Comparison of ENCODE assay signal across 8 mouse cellular contexts in the genomic region with DNA sequence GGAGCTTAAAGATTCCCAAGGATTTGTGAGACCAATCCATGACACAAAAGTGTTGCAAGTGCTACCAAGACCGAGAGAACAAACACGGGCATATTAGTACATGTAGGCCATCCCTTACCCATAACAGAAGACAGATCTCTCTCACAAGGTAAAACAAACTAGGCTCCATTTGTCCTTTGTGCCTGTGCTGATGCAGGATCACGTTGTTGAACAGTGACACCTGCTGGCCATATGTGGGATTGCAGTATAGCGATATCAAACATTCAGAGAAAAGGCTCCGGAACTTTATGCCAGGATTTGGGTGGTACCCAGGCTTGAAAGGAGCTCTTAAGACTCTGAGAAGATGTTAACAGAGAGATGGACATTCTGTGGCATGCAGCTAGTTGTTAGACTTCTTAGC. TPM values are rescaled to one million over a fixed set of nuclear protein-coding genes. Genes with fewer than 3 reads are reported as not detected.
DNase-seq lines count a peak whose midpoint lies in the region; ATAC-seq and TF ChIP-seq lines count a peak whose summit lies in the region.

No protein-coding gene starts in this region.

- 2% methylated on average over 5 of the region's 5 CpGs for WGBS in kidney, embryonic 16.5 days
- under 1% methylated on average over 5 of the region's 5 CpGs for WGBS in liver, adult 2 months

- no peaks in the 10 kb centered on the region for H3K79me2 ChIP-seq in liver, adult 2 months (ENCODE audit: control insufficient read depth, insufficient read depth, low read length)

- no peak for ATAC-seq in kidney, embryonic 16.5 days (ENCODE audit: low FRiP score, low TSS enrichment)

- H3K27me3 ChIP-seq in kidney, embryonic 16.5 days (ENCODE audit: insufficient read depth, low read length), result peaks cover 10% of the 10 kb centered on the region; the same call in 1 of the 2 replicates
- no peaks in the 10 kb centered on the region for H3K27me3 ChIP-seq in liver, adult 2 months (ENCODE audit: control insufficient read depth, insufficient read depth, low read length)

- H3K9ac ChIP-seq in kidney, embryonic 16.5 days (replicated peaks; ENCODE audit: low read length), result no peak overlapping the region
- no peak overlapping the region for H3K9ac ChIP-seq in liver, adult 2 months (ENCODE audit: low read depth, low read length)

- peak; percentile 68 for TF ChIP-seq CTCF in liver, adult 2 months (IDR thresholded peaks at IDR 0.05; ENCODE audit: low read depth, low read length)

- DNase-seq in kidney, adult 11 months, result peak; percentile 66
- DNase-seq in adrenal gland, adult 18-20 months (ENCODE audit: low spot score in 2 of 2), result peak; percentile 80 to 82
- DNase-seq in embryo, embryonic 10.5 days (ENCODE audit: low spot score), result peak; percentile 92
- DNase-seq in kidney, adult 9 months, result peak; percentile 87
- peak; percentile 53 for DNase-seq in liver, adult 2 months (ENCODE audit: extremely low read depth, low read depth, low spot score)
- DNase-seq in right cerebral cortex, adult 2 months (ENCODE audit: low spot score in 2 of 2), result peak; percentile 90 to 92
- DNase-seq in urinary bladder, postnatal 36 days (ENCODE audit: low spot score in 2 of 2), result peak; percentile 68 to 77

- H3K27ac ChIP-seq in kidney, embryonic 16.5 days (ENCODE audit: low read length), result no peak overlapping the region
- no peak overlapping the region for H3K27ac ChIP-seq in liver, adult 2 months (replicated peaks; ENCODE audit: insufficient read depth, low read depth, low read length)

- no peaks in the 10 kb centered on the region for H3K36me3 ChIP-seq in kidney, embryonic 16.5 days (ENCODE audit: insufficient read depth, low read length)
- H3K36me3 ChIP-seq in liver, adult 2 months (ENCODE audit: control insufficient read depth, insufficient read depth, low read length), result no peaks in the 10 kb centered on the region

- H3K4me3 ChIP-seq in kidney, embryonic 16.5 days (ENCODE audit: low read length), result no peak overlapping the region
- no peak overlapping the region for H3K4me3 ChIP-seq in liver, adult 2 months (ENCODE audit: insufficient read depth, low read depth, low read length)

- H3K4me2 ChIP-seq in kidney, embryonic 16.5 days (replicated peaks; ENCODE audit: low read depth, low read length), result no peak overlapping the region

- H3K4me1 ChIP-seq in kidney, embryonic 16.5 days (ENCODE audit: insufficient read depth, low read length), result peaks cover 15% of the 10 kb centered on the region
- H3K4me1 ChIP-seq in liver, adult 2 months (ENCODE audit: control insufficient read depth, insufficient read depth, low read length), result peaks cover 1% of the 10 kb centered on the region

- TF ChIP-seq POLR2A in liver, adult 2 months (IDR thresholded peaks at IDR 0.05; ENCODE audit: extremely low read depth, insufficient read depth, low read length), result no peak

- 0 out of 2 replicates have a peak, but pooled peaks cover 3% of the 10 kb centered on the region for H3K9me3 ChIP-seq in kidney, embryonic 16.5 days (ENCODE audit: low read length)

RNA-seq across cellular contexts. Expression of gene Spsb1, which starts 3.7 kb away (rescaled TPM):
- polyA plus RNA-seq in kidney, embryonic 16.5 days (2015; fragmentation: Nextera tagmentation; extraction: Ambion mirVana), result 10.9 and 14.2 TPM in 2 replicates
- total RNA-seq in adrenal gland, adult 18-20 months (2021), result 10 to 100 TPM; 19.5 to 22.1 TPM
- total RNA-seq in liver, adult 2 months (2014; rRNA removed), result 0.54 and 0.92 TPM in 2 replicates
- 0.91 and 1.3 TPM in 2 replicates for polyA plus RNA-seq in liver, adult 2 months (2012; rRNA removed)

RNA-seq across cellular contexts. Expression of gene H6pd, which starts 50.3 kb away (rescaled TPM):
- 22.8 and 24.7 TPM in 2 replicates for polyA plus RNA-seq in kidney, embryonic 16.5 days (2015; fragmentation: Nextera tagmentation; extraction: Ambion mirVana)
- total RNA-seq in adrenal gland, adult 18-20 months (2021), result 100 to 1,000 TPM; 122 to 137 TPM
- 121 and 187 TPM in 2 replicates for total RNA-seq in liver, adult 2 months (2014; rRNA removed)
- polyA plus RNA-seq in liver, adult 2 months (2012; rRNA removed), result 183 and 205 TPM in 2 replicates

Comparison
In these comparisons a context has a peak if more than half of its experiments do, and no peak if none do; other contexts are left out.
1. RNA of gene Spsb1, which starts 3.7 kb away (total RNA-seq): 19.5 to 22.1 TPM in adrenal gland, adult 18-20 months; 0.54 to 0.92 TPM in liver, adult 2 months; every median in the first group is over 10 times any median in the second.
2. Peak in every context shown above with its lines, with median percentiles within 50 percentile points of each other: DNase-seq.